Mouse (Mus musculus) adrenal gland, adult 18-20 months (tissue): Measurements from ENCODE around the gene Trim45. TPM values are rescaled to one million over a fixed set of nuclear protein-coding genes. Genes with fewer than 3 reads are reported as not detected.

Experiments
- DNase-seq, 2 experiments: peaks; one replicate each; pipeline ENCODE4 v3.0.0; 2021 to 2022; ENCODE audit warnings: low spot score in 2 of 2
- total RNA-seq, 2 experiments: library from RNA; stranded (reverse); gene quantifications; 1 replicate in 1 of 2; 2 replicates in 1 of 2; pipeline ENCODE4 v1.2.3; 2021

Gene Trim45
- total RNA-seq, 2 experiments from 2014 or later: 2.1 to 3.0 TPM

GRCm38 (mm10) chr3:100931332-100932076 is 9.5 kb downstream of the Trim45 start:
- no peak for DNase-seq

DNA sequence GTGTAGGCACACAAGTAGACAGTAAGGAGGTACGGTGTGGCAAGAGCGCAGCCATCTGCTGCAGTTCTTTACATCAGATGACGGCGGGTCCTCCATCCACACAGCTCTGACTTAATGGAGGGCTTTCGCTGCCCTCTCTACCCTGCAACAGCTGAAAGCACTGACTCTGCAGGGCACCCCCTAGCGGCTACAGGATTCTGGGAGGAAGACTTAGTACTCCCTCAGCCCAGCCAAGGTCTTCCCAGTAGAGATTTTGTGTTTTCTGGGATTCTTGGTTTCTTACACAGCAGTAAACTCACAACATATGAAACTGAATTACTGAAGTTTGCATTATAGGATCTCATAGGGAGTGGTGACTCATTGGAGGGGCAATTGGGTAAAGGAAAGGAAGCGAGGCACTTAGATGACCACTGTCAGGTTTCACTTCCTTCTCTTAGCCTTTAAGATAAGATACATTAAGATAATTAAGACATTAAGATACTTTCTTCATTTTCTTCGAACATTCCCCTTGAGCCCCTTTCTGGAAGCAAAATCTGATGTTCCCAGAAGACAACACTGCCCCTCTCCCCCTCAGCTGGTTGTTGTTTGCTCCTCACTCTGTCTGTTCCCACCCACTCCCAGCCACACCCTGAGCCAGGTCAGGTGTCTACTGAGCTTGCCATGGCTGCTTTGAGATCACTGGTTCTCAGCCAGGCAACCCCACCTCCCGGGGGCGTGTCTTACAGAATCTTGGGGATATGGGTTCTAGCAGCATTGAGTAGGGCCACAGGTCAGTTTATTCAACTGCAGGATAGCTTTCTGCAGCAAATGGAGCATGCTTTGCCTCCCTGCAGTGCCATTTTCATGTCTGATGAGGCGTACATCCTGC is 10.3 kb downstream of the Trim45 start:
- DNase-seq: no peak

GRCm38 (mm10) chr3:100935521-100935920 is 13.5 kb downstream of the Trim45 start:
- no peak for DNase-seq

DNA sequence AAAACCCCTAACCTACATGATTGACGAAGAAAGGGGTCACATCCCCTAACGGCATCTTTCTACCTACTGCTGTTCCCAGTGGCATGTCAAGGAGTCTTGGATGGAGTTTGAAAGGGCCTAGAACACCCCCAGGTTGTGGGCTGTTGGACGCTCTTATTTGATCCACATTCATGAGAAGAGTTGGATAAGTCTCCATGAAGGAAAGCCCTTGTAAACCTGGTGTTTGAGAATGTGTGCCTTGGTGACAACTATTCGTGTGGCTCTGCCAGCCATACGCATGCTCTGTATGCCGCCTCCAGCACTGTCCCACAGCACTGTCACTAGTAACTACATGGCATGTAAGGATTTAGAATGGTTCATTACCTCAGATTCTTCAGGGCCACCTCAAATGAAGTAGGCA is 14.2 kb downstream of the Trim45 start:
- DNase-seq: no peak

- no peak for DNase-seq
These were observed 16.2 kb downstream of the Trim45 start for GRCm38 (mm10) chr3:100938211-100938610.

DNA sequence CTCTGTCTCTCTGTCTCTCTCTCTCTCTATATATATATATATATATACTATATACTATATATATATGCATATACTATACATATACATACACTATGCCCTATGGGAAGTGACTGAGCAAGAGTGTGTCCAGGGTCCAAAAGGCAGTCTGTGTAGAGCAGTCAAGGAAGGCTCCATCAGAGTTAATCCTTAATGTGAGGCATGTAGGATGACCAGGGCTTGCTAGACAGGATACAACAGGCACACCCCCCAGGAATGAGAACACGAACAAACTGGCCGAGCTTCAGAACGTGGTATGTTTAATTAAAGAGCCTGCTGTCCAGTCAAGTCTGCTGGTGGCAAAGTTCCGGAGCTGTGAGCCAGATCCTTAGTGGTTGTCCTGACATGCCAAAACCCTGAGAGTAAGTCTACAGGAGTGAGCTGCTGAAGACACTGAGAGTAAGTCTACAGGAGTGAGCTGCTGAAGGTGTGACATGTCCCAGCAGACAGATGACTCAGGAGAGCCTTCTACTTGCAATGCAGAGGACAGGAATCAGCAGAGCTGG is 18.6 kb downstream of the Trim45 start:
- DNase-seq: no peak

DNA sequence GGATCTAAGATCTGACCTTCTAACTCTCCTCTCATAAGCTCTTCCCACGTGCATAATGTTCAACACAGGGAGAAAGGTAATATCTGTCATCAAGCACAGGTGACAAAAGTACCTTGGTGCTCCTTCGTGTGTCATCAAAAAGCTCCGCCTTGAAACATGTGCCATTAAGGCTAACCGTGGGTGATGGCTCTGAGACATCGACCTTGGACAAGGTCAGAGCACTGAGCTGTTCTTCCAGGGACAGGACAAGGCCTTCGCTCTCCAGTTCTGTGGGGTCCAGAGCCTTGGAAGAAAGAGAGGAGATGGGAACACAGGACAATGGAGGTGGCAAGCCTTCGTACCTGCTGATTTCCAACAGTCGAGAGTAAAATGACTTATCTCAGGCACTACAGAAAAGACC is 25.3 kb downstream of the Trim45 start:
- peak in 1 of 2 experiments; percentile 17 for DNase-seq

DNA sequence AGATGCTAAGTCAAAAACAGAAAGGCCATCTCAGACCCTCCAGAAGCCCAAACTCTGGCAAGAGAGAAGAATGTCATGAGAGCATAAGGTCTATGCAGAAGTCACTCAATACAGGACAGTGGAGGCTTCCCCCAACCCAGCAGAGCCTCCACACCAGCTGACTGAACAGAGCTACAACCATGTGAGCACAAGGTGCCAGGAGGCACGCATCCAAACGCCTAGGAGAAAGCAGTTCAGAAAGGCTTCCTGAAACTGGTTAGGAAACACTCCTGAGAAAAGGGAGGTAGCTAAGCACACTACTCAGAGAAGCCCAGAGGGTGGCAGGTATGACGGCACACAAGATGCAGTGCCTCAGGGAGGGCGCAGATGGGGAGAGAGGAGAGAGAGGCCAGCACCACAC is 29.5 kb downstream of the Trim45 start:
- no peak for DNase-seq

DNA sequence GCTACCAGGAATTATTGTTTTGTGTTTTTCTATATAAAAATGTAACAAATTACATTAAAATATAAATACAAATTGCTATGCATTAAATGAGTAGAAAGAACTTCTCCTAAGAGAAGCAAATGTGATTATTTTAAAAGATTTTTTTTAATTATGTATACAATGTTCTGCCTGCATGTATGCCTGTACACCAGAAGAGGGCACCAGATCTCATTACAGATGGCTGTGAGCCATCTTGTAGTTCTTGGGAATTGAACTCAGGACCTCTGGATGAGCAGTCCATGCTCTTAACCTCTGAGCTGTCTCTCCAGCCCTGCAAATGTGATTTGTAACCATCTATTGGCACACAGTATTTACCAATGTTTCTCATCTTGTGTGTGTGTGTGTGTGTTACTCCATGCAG is 32.6 kb downstream of the Trim45 start:
- DNase-seq: no peak

DNA sequence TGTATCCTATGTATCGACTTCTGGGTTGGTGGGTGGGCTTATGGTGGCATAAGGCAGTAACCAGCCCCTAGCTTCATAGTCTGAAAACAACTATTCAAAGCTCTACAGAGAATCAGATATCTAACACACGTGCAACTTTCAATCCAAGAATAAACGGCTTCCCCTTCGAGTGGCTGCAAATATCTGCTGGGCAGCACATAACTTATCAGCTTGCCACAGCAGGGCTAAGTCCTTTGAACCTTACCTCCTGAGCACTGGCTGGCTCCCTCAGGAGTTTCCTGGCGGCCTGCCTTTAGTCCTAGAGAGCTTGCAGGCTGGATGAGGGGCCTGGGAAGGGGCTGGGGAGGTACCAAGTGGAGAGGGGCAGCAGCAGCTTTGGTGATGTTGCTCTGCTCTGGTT is 39.0 kb downstream of the Trim45 start:
- DNase-seq: no peak

DNA sequence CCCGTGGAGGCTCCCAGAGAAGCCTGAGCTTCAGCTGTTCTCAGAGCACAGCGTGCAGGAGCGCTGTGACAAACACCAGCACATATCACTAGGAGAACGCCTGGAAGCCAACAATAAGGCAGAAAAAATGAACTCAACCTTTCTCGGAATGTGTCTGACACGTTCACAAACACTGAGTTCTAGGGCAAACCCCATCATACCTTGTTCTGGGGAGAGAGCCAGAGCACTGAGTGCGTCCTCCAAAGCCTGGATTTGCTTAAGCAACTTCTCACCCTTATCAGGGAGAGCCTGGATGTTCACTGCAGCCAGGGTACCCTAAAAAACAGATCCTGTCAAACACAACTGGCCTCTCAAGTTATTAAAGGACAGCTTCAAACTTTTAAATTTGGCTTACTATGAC is 39.5 kb downstream of the Trim45 start:
- no peak for DNase-seq

GRCm38 (mm10) chr3:100963849-100964542 is 42.0 kb downstream of the Trim45 start:
- peak; percentile 22 to 33 for DNase-seq

- DNase-seq: peak; percentile 91 to 92
These were observed 47.3 kb downstream of the Trim45 start, which contains the start of gene Ttf2 for GRCm38 (mm10) chr3:100969176-100969917. Gene Ttf2 (minus strand): TSS chr3:100969663.

DNA sequence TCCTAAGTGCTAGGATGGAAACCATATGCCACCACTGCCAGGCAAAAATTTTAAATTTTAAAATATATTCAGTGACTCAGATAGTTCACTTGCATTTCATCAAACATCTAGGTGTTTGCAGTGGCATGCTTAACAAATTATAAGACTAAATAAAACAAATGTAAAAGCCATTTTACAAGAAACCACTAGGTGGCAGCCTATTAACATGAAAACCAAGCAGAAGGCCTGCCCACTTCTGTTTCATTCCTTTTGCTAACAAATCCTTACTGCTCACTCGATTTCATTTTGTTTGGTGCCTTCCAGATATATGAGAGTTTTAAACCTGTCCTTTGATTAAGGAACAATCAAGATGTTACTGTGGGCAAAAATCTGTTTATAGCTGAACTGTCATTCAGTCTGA is 51.9 kb downstream of the Trim45 start:
- DNase-seq: no peak

DNA sequence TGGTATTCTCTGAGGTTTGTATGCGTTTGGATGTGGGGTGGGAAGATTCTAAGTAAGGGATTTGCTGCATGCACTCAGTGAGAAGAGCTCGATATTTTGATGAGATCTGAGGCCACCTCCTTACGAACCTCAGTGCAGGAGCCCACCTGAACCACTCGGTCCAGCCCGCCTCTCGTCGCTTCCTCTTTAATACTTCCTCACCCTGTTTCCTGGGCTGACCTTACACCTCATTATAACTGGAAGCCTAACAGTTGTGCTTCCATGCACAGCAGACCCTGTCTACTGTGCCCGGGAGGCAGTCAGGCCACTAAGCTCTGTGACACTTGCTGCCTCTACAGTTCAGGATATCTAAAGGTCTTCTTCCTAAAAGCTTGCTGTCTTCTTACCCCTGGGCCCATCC is 57.3 kb downstream of the Trim45 start:
- DNase-seq: no peak

Other genes with a start within 250 kb of the Trim45 start
- 100 to 1,000 TPM in 1 of 2 experiments, 10 to 100 TPM in 1; 81.8 to 117 TPM for gene Man1a2, start 236.7 kb upstream of the Trim45 start, total RNA-seq
- under 1 TPM; 0.20 to 0.26 TPM for gene Vtcn1, start 96.7 kb upstream of the Trim45 start, total RNA-seq
- 1 to 10 TPM; 6.0 to 7.7 TPM for gene Ttf2, start 47.5 kb downstream of the Trim45 start, total RNA-seq
- under 1 TPM in 1 of 2 experiments, not detected in 1; 0.10 TPM for gene Cd101, start 107.4 kb downstream of the Trim45 start, total RNA-seq
- gene Ptgfrn, start 188.1 kb downstream of the Trim45 start, total RNA-seq: 10 to 100 TPM; 24.3 to 28.0 TPM